Mouse (Mus musculus) heart, embryonic 10.5 days (tissue): Measurements from ENCODE around the gene Gm14296. TPM values are rescaled to one million over a fixed set of nuclear protein-coding genes. Genes with fewer than 3 reads are reported as not detected.
"Not testable (repeated sequence)": the region's sequence is repeated elsewhere in the genome, so short reads cannot be mapped to it uniquely, and the experiment has no call there.

ENCODE experiments used
- DNase-seq: peaks from one replicate; pipeline ENCODE4 v3.0.0-alpha.2; 2017; ENCODE audit warnings: low spot score
- H3K27ac ChIP-seq: fragments of 300-500 bp; sonication (generic); 2 replicates; pipeline ENCODE4 v1.5.1; 2016; ENCODE audit warnings: mild to moderate bottlenecking
- H3K27me3 ChIP-seq: fragments of 300-500 bp; sonication (generic); 2 replicates; pipeline ENCODE4 v1.6.1; 2016; ENCODE audit warnings: mild to moderate bottlenecking; ENCODE audit not compliant: poor library complexity, insufficient read depth, severe bottlenecking
- H3K36me3 ChIP-seq: fragments of 300-500 bp; sonication (generic); 2 replicates; pipeline ENCODE4 v1.6.1; 2016; ENCODE audit warnings: mild to moderate bottlenecking, moderate library complexity
- H3K4me1 ChIP-seq: fragments of 300-500 bp; sonication (generic); 2 replicates; pipeline ENCODE4 v1.6.1; 2016; ENCODE audit warnings: mild to moderate bottlenecking
- H3K4me3 ChIP-seq: fragments of 300-500 bp; sonication (generic); 2 replicates; pipeline ENCODE4 v1.5.1; 2016; ENCODE audit warnings: mild to moderate bottlenecking, moderate library complexity
- H3K9me3 ChIP-seq: fragments of 300-500 bp; sonication (generic); 2 replicates; pipeline ENCODE4 v1.6.1; 2016; ENCODE audit warnings: mild to moderate bottlenecking, moderate library complexity
- WGBS: fragments of 180-500 bp; shearing (Covaris S2); methylation state at CpG from one replicate; pipeline ENCODE4 v1.1.7; 2016; 5-methylcytosine and 5-hydroxymethylcytosine counted together
- polyA plus RNA-seq: library from polyadenylated mRNA; unstranded; fragments of >200 nt; fragmentation: Nextera tagmentation; extraction: Ambion mirVana; gene quantifications from 2 replicates; pipeline ENCODE4 v1.2.1, GENCODE M21; 2016

The Gm14296 gene
- 12.1 and 12.4 TPM in 2 replicates for polyA plus RNA-seq

- H3K27ac ChIP-seq, DNase-seq: not testable (repeated sequence)
- no CpG with 5 or more reads among the region's 2 CpGs for WGBS
These were observed at the start of gene Gm14296 for GRCm38 (mm10) chr2:176927709-176928108. Gene Gm14296, minus strand, starts transcription at chr2:176927809.

DNA sequence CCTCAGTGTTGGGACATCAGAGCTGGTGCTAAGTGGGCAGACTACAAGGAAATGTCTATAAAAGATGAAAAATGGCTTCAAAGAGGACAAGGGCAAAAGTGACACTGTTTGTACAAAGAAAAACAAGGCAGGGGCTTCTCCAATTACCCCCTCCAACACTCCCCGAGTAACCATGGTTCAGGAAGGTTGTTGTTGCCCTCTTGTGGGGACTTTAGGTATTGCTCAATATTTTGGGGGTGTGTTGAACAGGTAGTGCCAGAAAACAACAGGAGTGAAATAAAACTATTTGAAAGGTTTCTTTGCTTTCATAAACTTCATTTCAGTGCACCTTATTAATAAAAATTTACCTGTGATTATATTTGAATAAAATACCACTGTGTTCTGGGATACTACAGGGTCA, 22.1 kb downstream of the Gm14296 start:
- H3K27me3 ChIP-seq, H3K9me3 ChIP-seq, H3K4me1 ChIP-seq, H3K4me3 ChIP-seq, DNase-seq, H3K36me3 ChIP-seq, H3K27ac ChIP-seq: not testable (repeated sequence)
- no CpG with 5 or more reads among the region's 1 CpGs for WGBS

More at GRCm38 (mm10) chr2:176927709-176928108, at the start of gene Gm14296:
- H3K36me3 ChIP-seq, H3K27me3 ChIP-seq, H3K4me1 ChIP-seq, H3K9me3 ChIP-seq, H3K4me3 ChIP-seq: not testable (repeated sequence)

Other genes with a start within 250 kb of the Gm14296 start
- 30.4 and 31.4 TPM in 2 replicates for gene Gm14305, start 219.5 kb downstream of the Gm14296 start, polyA plus RNA-seq
- gene Gm14295, start 129.2 kb downstream of the Gm14296 start, polyA plus RNA-seq, result 17.0 and 18.9 TPM in 2 replicates
- not detected in 2 replicates for gene Gm14408, start 96.7 kb downstream of the Gm14296 start, polyA plus RNA-seq
- 10.0 and 15.4 TPM in 2 replicates for gene Gm14419, start 73.1 kb upstream of the Gm14296 start, polyA plus RNA-seq
- 0.23 TPM in 1 of 2 replicates, not detected in the other for gene Gm14401, start 146.5 kb upstream of the Gm14296 start, polyA plus RNA-seq